Mouse (Mus musculus): ENCODE measurements around the gene Gm3500. TPM values are rescaled to one million over a fixed set of nuclear protein-coding genes. Genes with fewer than 3 reads are reported as not detected.
"Not testable (repeated sequence)": the region's sequence is repeated elsewhere in the genome, so short reads cannot be mapped to it uniquely, and the experiment has no call there.

The Gm3500 gene
- not detected for total RNA-seq (2021)

DNA sequence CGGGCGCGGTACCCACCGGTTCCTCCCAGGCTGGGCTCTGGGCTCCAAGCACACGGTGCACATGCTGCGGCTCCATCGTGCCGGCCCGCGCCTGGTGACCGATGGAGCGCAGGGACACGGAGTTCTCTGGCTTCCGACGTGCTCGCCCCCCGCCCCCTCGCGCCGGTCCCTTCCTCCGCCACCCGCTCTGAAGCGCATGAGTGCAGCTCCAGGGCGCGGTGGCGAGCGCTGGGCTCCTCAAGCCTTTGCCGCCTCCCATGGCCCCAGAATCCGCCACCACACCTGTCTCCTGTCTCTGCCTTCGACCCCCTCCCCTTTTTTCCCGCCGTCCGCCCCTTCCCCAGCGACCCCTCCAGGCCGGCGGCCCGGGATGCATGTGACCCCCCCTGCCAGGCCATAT is at the start of gene Gm3500:
Gene Gm3500, minus strand, starts transcription at position 101 of the 400 bp plus-strand sequence.
- DNase-seq; intact Hi-C loops (cut with DNase I): not testable (repeated sequence)

DNA sequence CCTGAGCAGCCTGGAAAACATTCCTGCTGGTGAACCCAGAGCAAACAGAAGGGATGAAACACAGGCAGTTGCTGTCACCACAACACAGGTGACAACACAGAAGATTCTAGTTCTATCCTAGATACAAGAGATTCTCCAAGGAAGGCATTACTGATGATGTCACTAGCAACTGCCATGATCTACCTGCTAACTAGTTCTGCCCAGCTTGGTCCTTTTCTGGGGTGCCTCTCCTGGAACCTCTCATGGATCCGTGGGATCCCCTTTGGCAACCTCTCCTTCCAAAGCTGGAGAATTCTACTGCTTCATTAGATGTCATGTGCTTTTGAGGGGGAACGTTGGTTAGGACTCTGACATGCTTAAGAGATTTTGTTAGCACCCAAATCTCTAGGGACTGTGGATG is 54.0 kb downstream of the Gm3500 start, which contains the start of gene Gm3542:
Gene Gm3542, minus strand, starts transcription at position 101 of the 400 bp plus-strand sequence.
- DNase-seq; intact Hi-C loops (cut with DNase I): not testable (repeated sequence)

Other genes with a start within 250 kb of the Gm3500 start
- not detected for gene Gm3317, start 224.5 kb downstream of the Gm3500 start, total RNA-seq (2021)
- not detected for gene Gm8271, start 203.3 kb downstream of the Gm3500 start, total RNA-seq (2021)
- not detected for gene Gm3526, start 128.5 kb downstream of the Gm3500 start, total RNA-seq (2021)
- not detected for gene Gm3542, start 54.1 kb downstream of the Gm3500 start, total RNA-seq (2021)
- gene Gm3194, start 66.4 kb upstream of the Gm3500 start, total RNA-seq (2021) = 1 to 10 TPM; 1.4 to 2.0 TPM
- not detected for gene Gm8246, start 88.8 kb upstream of the Gm3500 start, total RNA-seq (2021)
- not detected for gene Gm3187, start 95.2 kb upstream of the Gm3500 start, total RNA-seq (2021)
- 1 to 10 TPM in 1 of 2 experiments, under 1 TPM in 1; 0.92 to 2.0 TPM for gene Gm3488, start 112.6 kb upstream of the Gm3500 start, total RNA-seq (2021)
- gene Gm3532, start 149.4 kb upstream of the Gm3500 start, total RNA-seq (2021) = not detected
- not detected for gene Gm8265, start 244.0 kb upstream of the Gm3500 start, total RNA-seq (2021)